Mouse (Mus musculus): ENCODE results near the gene C5ar1. TPM values are rescaled to one million over a fixed set of nuclear protein-coding genes. Genes with fewer than 3 reads are reported as not detected.

The C5ar1 gene
- total RNA-seq, 1 experiment, result not detected

GRCm38 (mm10) chr7:16239554-16239997, 19.8 kb downstream of the C5ar1 start:
- no peaks in the 10 kb centered on the region for H3K9me3 ChIP-seq (ENCODE audit: control insufficient read depth, insufficient read depth, low read depth, low read length)
- TF ChIP-seq HCFC1 (IDR thresholded peaks at IDR 0.05; ENCODE audit: borderline replicate concordance, insufficient read depth, low read length) (no peak), ZNF384 (IDR thresholded peaks at IDR 0.05; ENCODE audit: low read depth, low read length) (no peak), ZC3H11A (IDR thresholded peaks at IDR 0.05; ENCODE audit: borderline replicate concordance, low read depth, low read length) (no peak), MAFK (IDR thresholded peaks at IDR 0.05; ENCODE audit: insufficient read depth, low read depth, low read length) (no peak), CHD2 (IDR thresholded peaks at IDR 0.05; ENCODE audit: low read depth, low read length) (no peak)
- no peak for DNase-seq (ENCODE audit: low read depth, low spot score)
- H3K4me1 ChIP-seq (ENCODE audit: control insufficient read depth in 2 of 2, insufficient read depth in 2 of 2, low read length in 2 of 2, poor library complexity in 1 of 2), result peaks cover 1 to 2% of the 10 kb centered on the region in 2 experiments; a peak in 1 of 4 replicates
- no peak overlapping the region for H3K27ac ChIP-seq (ENCODE audit: insufficient read depth, low read depth, low read length, poor library complexity, severe bottlenecking)
- no peak overlapping the region for H3K9ac ChIP-seq (ENCODE audit: insufficient read depth, low read depth, low read length, poor library complexity, severe bottlenecking)
- H3K4me3 ChIP-seq (ENCODE audit: insufficient read depth in 1 of 2, low read depth in 1 of 2, low read length in 2 of 2, poor library complexity in 1 of 2, severe bottlenecking in 1 of 2), result no peak overlapping the region
- no peaks in the 10 kb centered on the region for H3K36me3 ChIP-seq (ENCODE audit: control insufficient read depth, insufficient read depth, low read length, poor library complexity, severe bottlenecking)
- in situ Hi-C loops (cut with MboI; ENCODE audit: low sequenced_read_pairs in 2 of 2, unreplicated experiment in 2 of 2), result no loop called here

GRCm38 (mm10) chr7:16229869-16230268, 29.5 kb downstream of the C5ar1 start:
- no peaks in the 10 kb centered on the region for H3K36me3 ChIP-seq (ENCODE audit: control insufficient read depth, insufficient read depth, low read length, poor library complexity, severe bottlenecking)
- in situ Hi-C loops (cut with MboI; ENCODE audit: low sequenced_read_pairs in 2 of 2, unreplicated experiment in 2 of 2), result no loop called here
- DNase-seq (ENCODE audit: low read depth, low spot score), result peak; percentile 42
- H3K9me3 ChIP-seq (ENCODE audit: control insufficient read depth, insufficient read depth, low read depth, low read length), result no peaks in the 10 kb centered on the region
- H3K9ac ChIP-seq (ENCODE audit: insufficient read depth, low read depth, low read length, poor library complexity, severe bottlenecking), result no peak overlapping the region
- no peak overlapping the region for H3K27ac ChIP-seq (ENCODE audit: insufficient read depth, low read depth, low read length, poor library complexity, severe bottlenecking)
- TF ChIP-seq ZNF384 (IDR thresholded peaks at IDR 0.05; ENCODE audit: low read depth, low read length) (no peak), CHD2 (IDR thresholded peaks at IDR 0.05; ENCODE audit: low read depth, low read length) (no peak), ZC3H11A (IDR thresholded peaks at IDR 0.05; ENCODE audit: borderline replicate concordance, low read depth, low read length) (no peak), MAFK (IDR thresholded peaks at IDR 0.05; ENCODE audit: insufficient read depth, low read depth, low read length) (peak; percentile 77)
- peaks cover 2 to 4% of the 10 kb centered on the region in 2 experiments; a peak in 2 of 4 replicates for H3K4me1 ChIP-seq (ENCODE audit: control insufficient read depth in 2 of 2, insufficient read depth in 2 of 2, low read length in 2 of 2, poor library complexity in 1 of 2)
- no peak overlapping the region for H3K4me3 ChIP-seq (ENCODE audit: insufficient read depth in 1 of 2, low read depth in 1 of 2, low read length in 2 of 2, poor library complexity in 1 of 2, severe bottlenecking in 1 of 2)

- Histone ChIP-seq H3K4me1 (ENCODE audit: control insufficient read depth in 2 of 2, insufficient read depth in 2 of 2, low read length in 2 of 2, poor library complexity in 1 of 2) (no peaks in the 10 kb centered on the region), H3K9me3 (ENCODE audit: control insufficient read depth, insufficient read depth, low read depth, low read length) (no peaks in the 10 kb centered on the region), H3K27ac (ENCODE audit: insufficient read depth, low read depth, low read length, poor library complexity, severe bottlenecking) (no peak within 1 kb of the TSS), H3K9ac (ENCODE audit: insufficient read depth, low read depth, low read length, poor library complexity, severe bottlenecking) (peak within 1 kb of the TSS; percentile 72), H3K36me3 (ENCODE audit: control insufficient read depth, insufficient read depth, low read length, poor library complexity, severe bottlenecking) (no peaks in the 10 kb centered on the region), H3K4me3 (ENCODE audit: insufficient read depth in 1 of 2, low read depth in 1 of 2, low read length in 2 of 2, poor library complexity in 1 of 2, severe bottlenecking in 1 of 2) (peak within 1 kb of the TSS; percentile 60 to 69)
- TF ChIP-seq HCFC1 (IDR thresholded peaks at IDR 0.05; ENCODE audit: borderline replicate concordance, insufficient read depth, low read length), result peak; percentile 59; the same call in 1 of the 2 replicates
- TF ChIP-seq MAFK (IDR thresholded peaks at IDR 0.05; ENCODE audit: insufficient read depth, low read depth, low read length), result no peak
- peak; percentile 98 for DNase-seq (ENCODE audit: low read depth, low spot score)
- in situ Hi-C loops (cut with MboI; ENCODE audit: low sequenced_read_pairs in 2 of 2, unreplicated experiment in 2 of 2), result no loop called here
These were observed 37.6 kb downstream of the C5ar1 start, which contains the start of gene Dhx34 for GRCm38 (mm10) chr7:16221582-16222272. Dhx34 (minus strand) TSS chr7:16222037.

GRCm38 (mm10) chr7:16213986-16214385, 45.4 kb downstream of the C5ar1 start:
- no peak overlapping the region for H3K9ac ChIP-seq (ENCODE audit: insufficient read depth, low read depth, low read length, poor library complexity, severe bottlenecking)
- peaks cover 4% of the 10 kb centered on the region; the same call in 1 of the 2 replicates for H3K36me3 ChIP-seq (ENCODE audit: control insufficient read depth, insufficient read depth, low read length, poor library complexity, severe bottlenecking)
- H3K4me3 ChIP-seq (ENCODE audit: insufficient read depth in 1 of 2, low read depth in 1 of 2, low read length in 2 of 2, poor library complexity in 1 of 2, severe bottlenecking in 1 of 2), result no peak overlapping the region
- H3K4me1 ChIP-seq (ENCODE audit: control insufficient read depth in 2 of 2, insufficient read depth in 2 of 2, low read length in 2 of 2, poor library complexity in 1 of 2), result peaks cover 0 to 4% of the 10 kb centered on the region in 2 experiments; a peak in 1 of 4 replicates
- TF ChIP-seq ZC3H11A (IDR thresholded peaks at IDR 0.05; ENCODE audit: borderline replicate concordance, low read depth, low read length) (no peak), HCFC1 (IDR thresholded peaks at IDR 0.05; ENCODE audit: borderline replicate concordance, insufficient read depth, low read length) (no peak), ZNF384 (IDR thresholded peaks at IDR 0.05; ENCODE audit: low read depth, low read length) (no peak), MAFK (IDR thresholded peaks at IDR 0.05; ENCODE audit: insufficient read depth, low read depth, low read length) (no peak), CHD2 (IDR thresholded peaks at IDR 0.05; ENCODE audit: low read depth, low read length) (no peak)
- in situ Hi-C loops (cut with MboI; ENCODE audit: low sequenced_read_pairs in 2 of 2, unreplicated experiment in 2 of 2), result no loop called here
- H3K9me3 ChIP-seq (ENCODE audit: control insufficient read depth, insufficient read depth, low read depth, low read length), result no peaks in the 10 kb centered on the region
- DNase-seq (ENCODE audit: low read depth, low spot score), result no peak
- H3K27ac ChIP-seq (ENCODE audit: insufficient read depth, low read depth, low read length, poor library complexity, severe bottlenecking), result no peak overlapping the region

Measured in ES-E14 (cell line).